Mouse (Mus musculus): Measurements from ENCODE around the gene Larp7. TPM values are rescaled to one million over a fixed set of nuclear protein-coding genes. Genes with fewer than 3 reads are reported as not detected.

Gene Larp7
- polyA plus RNA-seq, 1 experiment from 2014 or later = 20.5 TPM

DNA sequence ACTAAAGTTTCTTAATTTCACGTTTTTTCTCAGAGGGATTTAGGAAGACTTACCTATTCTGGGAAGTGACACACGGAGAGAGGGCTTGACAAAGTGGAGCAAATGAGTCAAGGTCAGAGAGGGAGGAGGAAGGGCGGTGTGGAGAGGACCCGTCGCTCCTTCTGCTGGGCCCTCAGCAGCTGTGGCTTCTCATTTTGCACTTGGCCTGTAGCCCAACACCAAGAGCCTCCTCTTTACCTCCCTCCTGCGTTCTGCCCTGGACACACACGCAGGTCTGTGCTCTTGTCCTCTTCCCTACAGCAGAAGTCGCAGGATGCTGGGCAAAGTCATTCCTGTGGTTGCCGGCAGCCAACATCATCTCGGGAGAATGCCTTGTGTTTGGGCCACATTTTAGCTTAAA lies 32.0 kb downstream of the Larp7 start:
- H3K9me3 ChIP-seq (ENCODE audit: low read length) = no peaks in the 10 kb centered on the region
- no peaks in the 10 kb centered on the region for H3K4me1 ChIP-seq (ENCODE audit: insufficient read depth)
- ATAC-seq = no peak
- H3K27me3 ChIP-seq (ENCODE audit: insufficient read depth, low read length) = no peaks in the 10 kb centered on the region
- H3K27ac ChIP-seq (ENCODE audit: low read depth) = no peak overlapping the region
- H3K4me3 ChIP-seq (ENCODE audit: low read depth, low read length) = no peak overlapping the region
- H3K4me2 ChIP-seq (ENCODE audit: low read depth, low read length) = no peak overlapping the region
- no peaks in the 10 kb centered on the region for H3K36me3 ChIP-seq (replicated peaks; ENCODE audit: insufficient read depth, low read length)
- DNase-seq = no peak
- H3K9ac ChIP-seq (replicated peaks) = no peak overlapping the region
- TF ChIP-seq CTCF (IDR thresholded peaks at IDR 0.05; ENCODE audit: low read depth) = no peak
- TF ChIP-seq EP300 (IDR thresholded peaks at IDR 0.05; ENCODE audit: low read depth) = no peak
- 72% methylated on average over 10 of the region's 10 CpGs for WGBS (ENCODE audit: insufficient replicate concordance)

DNA sequence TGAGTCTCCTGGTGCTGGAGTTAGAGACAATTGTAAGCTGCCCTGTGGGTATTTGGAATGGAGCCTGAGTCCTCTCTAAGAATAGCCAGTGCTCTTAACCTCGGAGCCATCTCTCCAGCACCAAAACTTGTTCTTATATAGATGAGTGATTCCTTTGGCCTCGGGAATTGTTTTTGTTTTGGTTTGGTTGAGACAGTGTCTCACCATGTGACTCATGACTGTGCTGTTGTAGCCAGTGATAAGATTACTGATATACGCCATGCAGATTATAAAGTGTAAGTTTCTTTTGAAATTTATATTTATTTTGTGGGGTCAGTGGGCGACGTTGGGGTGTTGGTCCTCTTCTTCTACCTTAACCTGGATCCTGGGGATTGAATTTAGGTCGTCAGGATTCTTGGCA lies 32.8 kb downstream of the Larp7 start:
- DNase-seq (no peak), ATAC-seq (no peak)
- Histone ChIP-seq H3K9me3 (ENCODE audit: low read length) (no peaks in the 10 kb centered on the region), H3K4me3 (ENCODE audit: low read depth, low read length) (no peak overlapping the region), H3K4me1 (ENCODE audit: insufficient read depth) (no peaks in the 10 kb centered on the region), H3K9ac (replicated peaks) (no peak overlapping the region), H3K36me3 (replicated peaks; ENCODE audit: insufficient read depth, low read length) (no peaks in the 10 kb centered on the region), H3K27me3 (ENCODE audit: insufficient read depth, low read length) (no peaks in the 10 kb centered on the region), H3K4me2 (ENCODE audit: low read depth, low read length) (no peak overlapping the region), H3K27ac (ENCODE audit: low read depth) (no peak overlapping the region)
- TF ChIP-seq CTCF (IDR thresholded peaks at IDR 0.05; ENCODE audit: low read depth) = no peak
- TF ChIP-seq EP300 (IDR thresholded peaks at IDR 0.05; ENCODE audit: low read depth) = no peak
- WGBS (ENCODE audit: insufficient replicate concordance) = 74% methylated on average over 6 of the region's 6 CpGs

DNA sequence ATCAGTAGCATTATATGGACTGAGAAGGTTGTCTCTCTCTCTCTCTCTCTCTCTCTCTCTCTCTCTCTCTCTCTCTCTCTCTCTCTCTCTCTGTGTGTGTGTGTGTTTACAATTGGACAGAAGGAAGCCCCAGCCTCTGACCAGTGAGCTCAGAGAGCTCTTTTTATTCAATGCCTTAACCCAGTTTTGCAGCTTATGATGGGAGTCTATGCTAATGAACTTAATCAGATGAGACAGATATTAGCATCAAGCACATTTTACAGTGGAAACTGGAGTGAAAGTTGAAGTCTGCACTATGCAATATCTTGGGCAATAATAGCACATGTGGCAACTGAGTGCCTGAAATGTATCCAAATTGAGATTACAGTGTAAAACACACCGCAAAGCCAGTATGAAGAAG lies 37.9 kb downstream of the Larp7 start:
- Histone ChIP-seq H3K9ac (replicated peaks) (no peak overlapping the region), H3K4me1 (ENCODE audit: insufficient read depth) (no peaks in the 10 kb centered on the region), H3K36me3 (replicated peaks; ENCODE audit: insufficient read depth, low read length) (no peaks in the 10 kb centered on the region), H3K4me3 (ENCODE audit: low read depth, low read length) (no peak overlapping the region), H3K27me3 (ENCODE audit: insufficient read depth, low read length) (no peaks in the 10 kb centered on the region), H3K9me3 (ENCODE audit: low read length) (no peaks in the 10 kb centered on the region), H3K4me2 (ENCODE audit: low read depth, low read length) (no peak overlapping the region), H3K27ac (ENCODE audit: low read depth) (no peak overlapping the region)
- TF ChIP-seq EP300 (IDR thresholded peaks at IDR 0.05; ENCODE audit: low read depth) (no peak), CTCF (IDR thresholded peaks at IDR 0.05; ENCODE audit: low read depth) (no peak)
- no peak for DNase-seq
- WGBS (ENCODE audit: insufficient replicate concordance) = 77% methylated on average over 1 of the region's 1 CpGs
- no peak for ATAC-seq

DNA sequence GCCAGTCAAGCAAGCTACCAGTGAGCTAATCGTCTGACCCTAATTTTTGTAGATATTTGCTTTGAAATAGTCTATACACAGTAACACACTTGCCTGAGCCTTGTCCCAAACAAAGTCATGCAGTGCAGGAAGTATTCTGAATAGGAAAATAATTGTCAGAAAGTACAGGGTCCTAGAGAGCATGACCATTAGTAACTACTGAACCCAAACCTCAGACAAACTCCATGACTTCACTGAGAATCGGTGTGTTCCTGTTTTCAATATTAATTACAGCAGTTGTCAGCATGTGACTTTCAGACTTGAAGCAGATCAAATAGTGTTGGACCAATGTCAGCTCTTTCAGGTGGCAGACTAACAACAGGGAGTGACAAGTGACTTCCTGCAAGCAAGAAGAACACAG lies 39.5 kb downstream of the Larp7 start:
- no peak for ATAC-seq
- no peaks in the 10 kb centered on the region for H3K27me3 ChIP-seq (ENCODE audit: insufficient read depth, low read length)
- DNase-seq = no peak
- no peaks in the 10 kb centered on the region for H3K4me1 ChIP-seq (ENCODE audit: insufficient read depth)
- no peak overlapping the region for H3K4me2 ChIP-seq (ENCODE audit: low read depth, low read length)
- WGBS (ENCODE audit: insufficient replicate concordance) = 67% methylated on average over 2 of the region's 2 CpGs
- H3K9me3 ChIP-seq (ENCODE audit: low read length) = no peaks in the 10 kb centered on the region
- H3K9ac ChIP-seq (replicated peaks) = no peak overlapping the region
- H3K4me3 ChIP-seq (ENCODE audit: low read depth, low read length) = no peak overlapping the region
- TF ChIP-seq EP300 (IDR thresholded peaks at IDR 0.05; ENCODE audit: low read depth) = no peak
- TF ChIP-seq CTCF (IDR thresholded peaks at IDR 0.05; ENCODE audit: low read depth) = no peak
- no peaks in the 10 kb centered on the region for H3K36me3 ChIP-seq (replicated peaks; ENCODE audit: insufficient read depth, low read length)
- H3K27ac ChIP-seq (ENCODE audit: low read depth) = no peak overlapping the region

DNA sequence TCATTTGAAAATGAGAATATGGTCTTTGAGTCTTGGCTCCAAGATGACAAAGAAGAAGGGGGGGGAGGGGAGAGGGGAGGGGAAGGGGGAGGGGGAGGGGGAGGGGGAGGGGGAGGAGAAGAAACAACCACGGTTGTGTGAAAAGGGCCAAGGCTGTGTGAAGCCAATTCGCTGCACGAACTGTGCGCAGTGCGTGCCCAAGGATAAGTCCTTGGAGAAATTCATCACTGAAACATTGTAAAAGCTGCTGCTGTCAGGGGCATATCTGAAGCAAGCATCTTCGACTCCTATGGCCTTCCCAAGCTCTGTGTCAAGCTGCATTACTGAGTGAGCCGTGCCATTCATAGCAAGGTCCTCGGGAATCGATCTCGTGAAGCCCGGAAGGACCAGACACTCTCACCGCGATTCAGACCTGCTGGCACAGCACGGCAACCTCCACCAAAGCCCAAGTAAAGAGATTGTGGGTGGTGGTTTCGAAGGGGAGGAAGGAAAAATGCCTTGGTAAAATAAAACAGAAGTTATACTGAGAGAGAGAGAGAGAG lies 40.3 kb downstream of the Larp7 start:
- Histone ChIP-seq H3K9ac (replicated peaks) (no peak overlapping the region), H3K27me3 (ENCODE audit: insufficient read depth, low read length) (no peaks in the 10 kb centered on the region), H3K4me1 (ENCODE audit: insufficient read depth) (no peaks in the 10 kb centered on the region), H3K4me3 (ENCODE audit: low read depth, low read length) (no peak overlapping the region), H3K4me2 (ENCODE audit: low read depth, low read length) (no peak overlapping the region), H3K36me3 (replicated peaks; ENCODE audit: insufficient read depth, low read length) (no peaks in the 10 kb centered on the region), H3K9me3 (ENCODE audit: low read length) (no peaks in the 10 kb centered on the region), H3K27ac (ENCODE audit: low read depth) (no peak overlapping the region)
- DNase-seq (no peak), ATAC-seq (no peak)
- TF ChIP-seq CTCF (IDR thresholded peaks at IDR 0.05; ENCODE audit: low read depth) (no peak), EP300 (IDR thresholded peaks at IDR 0.05; ENCODE audit: low read depth) (no peak)
- 77% methylated on average over 15 of the region's 15 CpGs for WGBS (ENCODE audit: insufficient replicate concordance)

DNA sequence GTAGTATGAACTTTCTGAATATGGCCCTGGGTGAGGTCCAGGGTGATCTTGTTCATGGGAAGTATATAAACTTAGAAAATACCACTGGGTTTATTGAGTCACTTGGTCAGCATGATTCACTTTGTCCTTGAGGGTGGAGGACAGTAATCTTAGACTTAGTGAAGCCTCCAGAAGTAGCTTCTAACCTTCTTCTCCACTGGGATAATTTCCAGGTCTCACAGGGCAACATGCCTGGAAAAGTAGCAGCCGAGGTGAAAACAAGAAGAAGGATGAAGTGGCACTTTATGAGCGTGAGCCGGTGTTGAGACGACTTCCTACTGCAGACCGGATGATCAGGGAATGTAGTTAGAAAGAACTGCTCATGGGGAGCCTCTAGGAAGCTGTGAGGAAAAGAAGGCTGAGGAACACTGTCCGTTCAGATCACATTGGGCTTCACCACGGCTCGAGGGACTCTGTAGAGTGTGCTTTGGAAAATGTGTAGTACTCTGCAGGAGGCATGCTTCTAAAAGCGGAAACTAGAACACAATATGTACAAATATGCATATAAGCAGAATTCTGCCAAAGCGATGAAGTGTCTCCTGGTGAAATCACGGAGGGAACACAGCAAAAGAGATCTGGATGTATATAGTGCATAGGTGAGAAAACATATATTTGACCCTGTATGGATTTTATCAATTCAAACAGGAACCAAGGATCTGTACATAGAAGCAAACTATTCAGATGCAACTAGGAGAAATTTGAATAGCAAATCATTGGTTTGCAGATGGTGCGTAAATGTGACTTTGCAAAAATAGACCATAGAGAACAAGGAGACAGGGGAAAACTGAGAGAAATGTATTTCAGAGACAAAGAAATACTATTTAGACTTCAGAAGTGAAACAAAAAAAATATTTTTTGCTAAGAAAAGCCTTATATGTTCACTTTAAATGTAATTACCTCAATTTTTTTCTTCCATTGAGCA lies 41.1 kb downstream of the Larp7 start:
- Histone ChIP-seq H3K9ac (replicated peaks) (no peak overlapping the region), H3K4me3 (ENCODE audit: low read depth, low read length) (no peak overlapping the region), H3K9me3 (ENCODE audit: low read length) (no peaks in the 10 kb centered on the region), H3K27me3 (ENCODE audit: insufficient read depth, low read length) (no peaks in the 10 kb centered on the region), H3K4me1 (ENCODE audit: insufficient read depth) (no peaks in the 10 kb centered on the region), H3K4me2 (ENCODE audit: low read depth, low read length) (no peak overlapping the region), H3K36me3 (replicated peaks; ENCODE audit: insufficient read depth, low read length) (no peaks in the 10 kb centered on the region), H3K27ac (ENCODE audit: low read depth) (no peak overlapping the region)
- 69% methylated on average over 12 of the region's 12 CpGs for WGBS (ENCODE audit: insufficient replicate concordance)
- no peak for DNase-seq
- no peak for TF ChIP-seq EP300 (IDR thresholded peaks at IDR 0.05; ENCODE audit: low read depth)
- no peak for TF ChIP-seq CTCF (IDR thresholded peaks at IDR 0.05; ENCODE audit: low read depth)
- ATAC-seq = no peak

Data from liver, postnatal 0 days (tissue).